In the genomic region with DNA sequence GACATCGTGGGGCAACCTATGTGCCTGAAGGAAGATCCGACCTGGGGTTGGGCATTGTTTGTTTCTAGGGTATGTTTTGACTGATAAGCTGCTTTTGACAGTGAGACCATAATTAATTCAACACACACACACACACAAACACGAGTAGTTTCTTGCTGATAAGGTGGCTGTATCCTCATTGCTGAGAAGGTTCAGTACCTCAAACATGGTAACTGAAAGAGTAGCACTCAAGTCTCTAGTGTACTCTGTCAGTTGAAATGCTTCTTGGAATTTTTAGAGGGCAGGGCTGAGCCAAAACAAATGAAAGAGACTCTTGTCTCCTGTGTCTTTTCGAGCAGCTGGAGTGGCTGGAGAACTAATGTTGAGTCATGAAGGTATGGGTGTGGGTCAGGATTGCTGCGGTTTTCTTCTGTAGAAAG, we compare ENCODE assay signal across 13 mouse cellular contexts. TPM values are rescaled to one million over a fixed set of nuclear protein-coding genes. Genes with fewer than 3 reads are reported as not detected.
DNase-seq lines count a peak whose midpoint lies in the region; ATAC-seq and TF ChIP-seq lines count a peak whose summit lies in the region.
"Had no signal": no experiment of that assay in that cellular context is flagged by ENCODE, and none has a peak within 500 bp of the region (broad histone marks: within the 10 kb centered on the region; RNA-seq: fewer than 3 reads in every experiment).

No protein-coding gene starts in this region.

- DNase-seq in heart, postnatal 0 days (ENCODE audit: low spot score) = no peak
- DNase-seq in heart, postnatal 36 days = no peak
- peak; percentile 31 for DNase-seq in NIH3T3 (ENCODE audit: low read depth)
- DNase-seq in liver, embryonic 14.5 days (ENCODE audit: low read depth in 3 of 3, low spot score in 3 of 3) = peak in 1 of 3 experiments; percentile 37
- no peak for DNase-seq in midbrain, embryonic 14.5 days
- no peak for DNase-seq in limb, embryonic 10.5 days (ENCODE audit: low spot score)
- DNase-seq: adrenal gland, adult 8-10 months; kidney, postnatal 4 days; thymus, postnatal 14 days had no signal

- no peaks in the 10 kb centered on the region for H3K27me3 ChIP-seq in heart, postnatal 0 days (ENCODE audit: control insufficient read depth, insufficient read depth, low read length)
- no peaks in the 10 kb centered on the region for H3K27me3 ChIP-seq in liver, embryonic 14.5 days (ENCODE audit: control insufficient read depth, insufficient read depth, low read length)
- no peaks in the 10 kb centered on the region for H3K27me3 ChIP-seq in midbrain, embryonic 14.5 days (ENCODE audit: control insufficient read depth, insufficient read depth, low read length)
- peaks cover 50% of the 10 kb centered on the region; the same call in 1 of the 2 replicates for H3K27me3 ChIP-seq in limb, embryonic 10.5 days (ENCODE audit: low read depth, poor library complexity, severe bottlenecking)
- H3K27me3 ChIP-seq: neural tube, embryonic 13.5 days had no signal

- 29% methylated on average over 5 of the region's 5 CpGs for WGBS in heart, postnatal 0 days
- 17% methylated on average over 5 of the region's 5 CpGs for WGBS in liver, embryonic 14.5 days (ENCODE audit: insufficient replicate concordance)
- WGBS in midbrain, embryonic 14.5 days = 74% methylated on average over 5 of the region's 5 CpGs
- 82% methylated on average over 5 of the region's 5 CpGs for WGBS in limb, embryonic 10.5 days

- peak overlapping the region; percentile 80 for H3K27ac ChIP-seq in heart, postnatal 0 days (ENCODE audit: low read depth)
- no peak overlapping the region; the same call in 1 of the 2 replicates for H3K27ac ChIP-seq in liver, embryonic 14.5 days
- no peak overlapping the region for H3K27ac ChIP-seq in midbrain, embryonic 14.5 days (replicated peaks; ENCODE audit: low read depth, low read length)
- H3K27ac ChIP-seq in limb, embryonic 10.5 days = no peak overlapping the region
- H3K27ac ChIP-seq: forebrain, embryonic 10.5 days; neural tube, embryonic 13.5 days had no signal

- no peak overlapping the region for H3K4me2 ChIP-seq in heart, postnatal 0 days (ENCODE audit: low read depth, low read length)
- peak overlapping the region; percentile 34 for H3K4me2 ChIP-seq in liver, embryonic 14.5 days (ENCODE audit: low read depth)
- H3K4me2 ChIP-seq in midbrain, embryonic 14.5 days (ENCODE audit: low read length) = no peak overlapping the region
- H3K4me2 ChIP-seq: midbrain, embryonic 11.5 days; neural tube, embryonic 13.5 days had no signal

- H3K4me3 ChIP-seq in heart, postnatal 0 days (ENCODE audit: low read depth, low read length) = no peak overlapping the region
- H3K4me3 ChIP-seq in liver, embryonic 14.5 days (ENCODE audit: insufficient read depth in 1 of 2, low read depth in 2 of 2, low read length in 2 of 2) = no peak overlapping the region
- no peak overlapping the region for H3K4me3 ChIP-seq in midbrain, embryonic 14.5 days (replicated peaks; ENCODE audit: low read depth, low read length)
- H3K4me3 ChIP-seq in limb, embryonic 10.5 days = no peak overlapping the region
- H3K4me3 ChIP-seq: forebrain, embryonic 10.5 days; neural tube, embryonic 13.5 days had no signal

- no peak for TF ChIP-seq CTCF in heart, postnatal 0 days (IDR thresholded peaks at IDR 0.05; ENCODE audit: low read depth)
- no peak for TF ChIP-seq CTCF in liver, embryonic 14.5 days (IDR thresholded peaks at IDR 0.05; ENCODE audit: low read depth)

- intact Hi-C loops in heart, postnatal 36 days (cut with DNase I) = loop anchor here (5.0 kb wide), 1 partner anchor 82 kb away; no protein-coding TSS in a partner anchor

- H3K4me1 ChIP-seq in heart, postnatal 0 days (ENCODE audit: control insufficient read depth, insufficient read depth) = peaks cover 10% of the 10 kb centered on the region; the same call in 1 of the 2 replicates
- peaks cover 4 to 36% of the 10 kb centered on the region in 2 experiments; a peak in 3 of 4 replicates for H3K4me1 ChIP-seq in liver, embryonic 14.5 days (replicated peaks; ENCODE audit: control insufficient read depth in 2 of 2, insufficient read depth in 2 of 2, low read length in 1 of 2)
- H3K4me1 ChIP-seq in midbrain, embryonic 14.5 days (ENCODE audit: control insufficient read depth, insufficient read depth, low read length) = no peaks in the 10 kb centered on the region
- H3K4me1 ChIP-seq in limb, embryonic 10.5 days = no peaks in the 10 kb centered on the region
- H3K4me1 ChIP-seq: neural tube, embryonic 13.5 days had no signal

- H3K9ac ChIP-seq in heart, postnatal 0 days (replicated peaks; ENCODE audit: low read depth, low read length) = no peak overlapping the region
- no peak overlapping the region for H3K9ac ChIP-seq in liver, embryonic 14.5 days (replicated peaks)
- H3K9ac ChIP-seq in midbrain, embryonic 14.5 days (replicated peaks; ENCODE audit: low read length) = no peak overlapping the region
- H3K9ac ChIP-seq: neural tube, embryonic 13.5 days had no signal

- no peak for ATAC-seq in heart, postnatal 0 days (ENCODE audit: insufficient read depth, low read depth)
- ATAC-seq in liver, embryonic 14.5 days (ENCODE audit: insufficient read depth) = peak; percentile 66
- peak; percentile 77 for ATAC-seq in megakaryocyte-erythroid progenitor cell, adult 5-6 weeks (replicated peaks; ENCODE audit: low FRiP score, low TSS enrichment, poor library complexity, severe bottlenecking)
- no peak for ATAC-seq in midbrain, embryonic 14.5 days (ENCODE audit: low FRiP score, low TSS enrichment)

- no peak for TF ChIP-seq EP300 in heart, postnatal 0 days (IDR thresholded peaks at IDR 0.05; ENCODE audit: low read depth)
- TF ChIP-seq EP300 in liver, embryonic 14.5 days (IDR thresholded peaks at IDR 0.05; ENCODE audit: low read depth) = peak; percentile 54

- H3K36me3 ChIP-seq in heart, postnatal 0 days (replicated peaks; ENCODE audit: control insufficient read depth, insufficient read depth, low read length) = no peaks in the 10 kb centered on the region
- no peaks in the 10 kb centered on the region for H3K36me3 ChIP-seq in liver, embryonic 14.5 days (replicated peaks; ENCODE audit: control insufficient read depth, insufficient read depth, low read depth)
- H3K36me3 ChIP-seq in midbrain, embryonic 14.5 days (ENCODE audit: control insufficient read depth, insufficient read depth, low read length) = no peaks in the 10 kb centered on the region
- H3K36me3 ChIP-seq in limb, embryonic 10.5 days = no peaks in the 10 kb centered on the region
- H3K36me3 ChIP-seq: forebrain, embryonic 10.5 days; neural tube, embryonic 13.5 days had no signal

- no peaks in the 10 kb centered on the region for H3K9me3 ChIP-seq in heart, postnatal 0 days (replicated peaks; ENCODE audit: control insufficient read depth, low read length)
- no peaks in the 10 kb centered on the region for H3K9me3 ChIP-seq in liver, embryonic 14.5 days (ENCODE audit: control insufficient read depth, low read length)
- no peaks in the 10 kb centered on the region for H3K9me3 ChIP-seq in midbrain, embryonic 14.5 days (ENCODE audit: control insufficient read depth, low read length)
- H3K9me3 ChIP-seq in limb, embryonic 10.5 days (replicated peaks) = no peaks in the 10 kb centered on the region
- H3K9me3 ChIP-seq: forebrain, embryonic 10.5 days; neural tube, embryonic 13.5 days had no signal

RNA-seq across cellular contexts. Expression of a gene that starts 38.4 kb away (rescaled TPM):
- 102 and 128 TPM in 2 replicates for total RNA-seq in heart, postnatal 0 days (2014; rRNA removed; ENCODE audit: low replicate concordance)
- polyA plus RNA-seq in heart, postnatal 0 days (2015; fragmentation: Nextera tagmentation; extraction: Ambion mirVana) = 107 and 116 TPM in 2 replicates
- total RNA-seq in heart, postnatal 36 days (2021) = 100 to 1,000 TPM; 116 to 124 TPM
- polyA plus RNA-seq in liver, embryonic 14.5 days (2012; rRNA removed) = 25.1 and 32.4 TPM in 2 replicates
- 53.0 and 53.3 TPM in 2 replicates for polyA plus RNA-seq in liver, embryonic 14.5 days (2014; fragmentation: Nextera tagmentation; extraction: Ambion mirVana)
- total RNA-seq in megakaryocyte-erythroid progenitor cell, adult 5-6 weeks (2014; fragmentation: Nextera tagmentation) = 98.9 and 111 TPM in 2 replicates
- 84.6 and 98.3 TPM in 2 replicates for total RNA-seq in megakaryocyte-erythroid progenitor cell, adult 5-6 weeks (2017)
- 18.0 and 33.8 TPM in 2 replicates for polyA plus RNA-seq in midbrain, embryonic 14.5 days (2014; fragmentation: Nextera tagmentation; extraction: Ambion mirVana)
- polyA plus RNA-seq in limb, embryonic 10.5 days (2016; fragmentation: Nextera tagmentation; extraction: Ambion mirVana) = 98.5 and 100 TPM in 2 replicates

Comparison
In these comparisons a context has a peak if more than half of its experiments do, and no peak if none do; other contexts are left out.
1. ATAC-seq: peak in liver, embryonic 14.5 days (single experiment) and megakaryocyte-erythroid progenitor cell, adult 5-6 weeks (single experiment); none in heart, postnatal 0 days (single experiment) and midbrain, embryonic 14.5 days (single experiment).